Mouse (Mus musculus) CH12.LX (cell line): ENCODE measurements around the gene Pitx1. TPM values are rescaled to one million over a fixed set of nuclear protein-coding genes. Genes with fewer than 3 reads are reported as not detected.

ENCODE experiments used
- polyA plus RNA-seq: library from polyadenylated mRNA; unstranded; fragments of >175 nt; gene quantifications from 2 replicates; pipeline ENCODE4 v1.2.1, GENCODE M21; 2012; ENCODE audit warnings: low read depth; ENCODE audit not compliant: insufficient read length
- total RNA-seq, 2 experiments: library from RNA; depleted of rRNA; stranded (reverse); fragments of 300-350 nt in 1 of 2; fragments of >200 nt in 1 of 2; gene quantifications; 2 replicates each; pipeline ENCODE4 v1.2.3; 2012 to 2014

The Pitx1 gene
- total and polyA plus RNA-seq, 3 experiments, result not detected

Other genes starting within 250 kb of the Pitx1 start
- gene B4galt7, start 236.3 kb downstream of the Pitx1 start, total RNA-seq (2012; rRNA removed), result 10.3 and 11.7 TPM in 2 replicates
- gene B4galt7, start 236.3 kb downstream of the Pitx1 start, total RNA-seq (2014; rRNA removed), result 11.0 TPM in 2 replicates
- gene B4galt7, start 236.3 kb downstream of the Pitx1 start, polyA plus RNA-seq, result 8.5 and 8.7 TPM in 2 replicates
- gene Caml, start 213.2 kb downstream of the Pitx1 start, total RNA-seq (2012; rRNA removed), result 29.9 and 41.0 TPM in 2 replicates
- gene Caml, start 213.2 kb downstream of the Pitx1 start, total RNA-seq (2014; rRNA removed), result 49.9 and 52.9 TPM in 2 replicates
- 38.2 and 41.6 TPM in 2 replicates for gene Caml, start 213.2 kb downstream of the Pitx1 start, polyA plus RNA-seq
- gene Ddx46, start 201.2 kb downstream of the Pitx1 start, total RNA-seq (2012; rRNA removed), result 36.1 and 46.3 TPM in 2 replicates
- gene Ddx46, start 201.2 kb downstream of the Pitx1 start, total RNA-seq (2014; rRNA removed), result 35.4 and 37.4 TPM in 2 replicates
- 99.8 and 103 TPM in 2 replicates for gene Ddx46, start 201.2 kb downstream of the Pitx1 start, polyA plus RNA-seq
- gene B230219D22Rik, start 143.1 kb downstream of the Pitx1 start, total RNA-seq (2012; rRNA removed), result 22.1 and 23.2 TPM in 2 replicates
- gene B230219D22Rik, start 143.1 kb downstream of the Pitx1 start, total RNA-seq (2014; rRNA removed), result 35.0 and 36.1 TPM in 2 replicates
- gene B230219D22Rik, start 143.1 kb downstream of the Pitx1 start, polyA plus RNA-seq, result 25.0 and 25.7 TPM in 2 replicates
- gene Txndc15, start 121.5 kb downstream of the Pitx1 start, total RNA-seq (2012; rRNA removed), result 34.6 and 39.7 TPM in 2 replicates
- 48.7 and 51.2 TPM in 2 replicates for gene Txndc15, start 121.5 kb downstream of the Pitx1 start, total RNA-seq (2014; rRNA removed)
- 37.4 and 45.2 TPM in 2 replicates for gene Txndc15, start 121.5 kb downstream of the Pitx1 start, polyA plus RNA-seq
- gene Pcbd2, start 108.8 kb downstream of the Pitx1 start, total RNA-seq (2012; rRNA removed), result 28.6 and 32.1 TPM in 2 replicates
- 19.0 and 20.6 TPM in 2 replicates for gene Pcbd2, start 108.8 kb downstream of the Pitx1 start, total RNA-seq (2014; rRNA removed)
- gene Pcbd2, start 108.8 kb downstream of the Pitx1 start, polyA plus RNA-seq, result 44.9 and 45.0 TPM in 2 replicates
- gene Catsper3, start 51.6 kb downstream of the Pitx1 start, total RNA-seq (2012; rRNA removed), result not detected in 2 replicates
- not detected in 2 replicates for gene Catsper3, start 51.6 kb downstream of the Pitx1 start, total RNA-seq (2014; rRNA removed)
- not detected in 2 replicates for gene Catsper3, start 51.6 kb downstream of the Pitx1 start, polyA plus RNA-seq